Mouse (Mus musculus) forebrain, embryonic 11.5 days (tissue): ENCODE measurements around the gene Ptgs1. TPM values are rescaled to one million over a fixed set of nuclear protein-coding genes. Genes with fewer than 3 reads are reported as not detected.

ENCODE experiments used
- ATAC-seq: fragments of 200-750 bp; cut with Nextera tagmentation; replicated peaks from 2 replicates; pipeline ENCODE4 v1.8.0; 2017; ENCODE audit warnings: moderate TSS enrichment; ENCODE audit not compliant: low FRiP score
- DNase-seq: peaks from one replicate; pipeline ENCODE4 v3.0.0-alpha.2; 2017; ENCODE audit warnings: low spot score
- H3K27ac ChIP-seq: fragments of 300-500 bp; sonication (generic); 2 replicates; pipeline ENCODE4 v1.5.1; 2014; ENCODE audit warnings: low read depth, low read length
- H3K27me3 ChIP-seq: fragments of 300-500 bp; sonication (generic); 2 replicates; pipeline ENCODE4 v1.6.1; 2014; ENCODE audit warnings: mild to moderate bottlenecking, low read length, mixed read lengths; ENCODE audit not compliant: control insufficient read depth, insufficient read depth
- H3K36me3 ChIP-seq: fragments of 300-500 bp; sonication (generic); 2 replicates; pipeline ENCODE4 v1.6.1; 2014; ENCODE audit warnings: mild to moderate bottlenecking, low read length, moderate library complexity, mixed read lengths; ENCODE audit not compliant: control insufficient read depth, insufficient read depth
- H3K4me1 ChIP-seq: fragments of 300-500 bp; sonication (generic); replicated peaks from 2 replicates; pipeline ENCODE4 v1.6.1; 2014; ENCODE audit warnings: low read length, mixed read lengths; ENCODE audit not compliant: control insufficient read depth, insufficient read depth
- H3K4me2 ChIP-seq: fragments of 300-500 bp; sonication (generic); 2 replicates; pipeline ENCODE4 v1.6.1; 2014; ENCODE audit warnings: low read depth, mild to moderate bottlenecking, low read length, moderate library complexity, mixed read lengths; ENCODE audit not compliant: severe bottlenecking
- H3K4me3 ChIP-seq: fragments of 300-500 bp; sonication (generic); 2 replicates; pipeline ENCODE4 v1.5.1; 2014; ENCODE audit warnings: low read depth, low read length
- H3K9ac ChIP-seq: fragments of 300-500 bp; sonication (generic); 2 replicates; pipeline ENCODE4 v1.6.1; 2014; ENCODE audit warnings: low read length
- H3K9me3 ChIP-seq: fragments of 300-500 bp; sonication (generic); 2 replicates; pipeline ENCODE4 v1.6.1; 2016; ENCODE audit warnings: low read length, mixed read lengths; ENCODE audit not compliant: control insufficient read depth
- WGBS: fragments of 180-500 bp; shearing (Covaris S2); extraction: QIAGEN DNeasy Blood & Tissue Kit; methylation state at CpG from one replicate; pipeline ENCODE4 v1.1.7; 2014; 5-methylcytosine and 5-hydroxymethylcytosine counted together
- polyA plus RNA-seq: library from polyadenylated mRNA; unstranded; fragments of >200 nt; fragmentation: Nextera tagmentation; extraction: Ambion mirVana; gene quantifications from 2 replicates; pipeline ENCODE4 v1.2.1, GENCODE M21; 2014

The Ptgs1 gene
- polyA plus RNA-seq, 1 experiment from 2014 or later = 2.8 TPM

DNA sequence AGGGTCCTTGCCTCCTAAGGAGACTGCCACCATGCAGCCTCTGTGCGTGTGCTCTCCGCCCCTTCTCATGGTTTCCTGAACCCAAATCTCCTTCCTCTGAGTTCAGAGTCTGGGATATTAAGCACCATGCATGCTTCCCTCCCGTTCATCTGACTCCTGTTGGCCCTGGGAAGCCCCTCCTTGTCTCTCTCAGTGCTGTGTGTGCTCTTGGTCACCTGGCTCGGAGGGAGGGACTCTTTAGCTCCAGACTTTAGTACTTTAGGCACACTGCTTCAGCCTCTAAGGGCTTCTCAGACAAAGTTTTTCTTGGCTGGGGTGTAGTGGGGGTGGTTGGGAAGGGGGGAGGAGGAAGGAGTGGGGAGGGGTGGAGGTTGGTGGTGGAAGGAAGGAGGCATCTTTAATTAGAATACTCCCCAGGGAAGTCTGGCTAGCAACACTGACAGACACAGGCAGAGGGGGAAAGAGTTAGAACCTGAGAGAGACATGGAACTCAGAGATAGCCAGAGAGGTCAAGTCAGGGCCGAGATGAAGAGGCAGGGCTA lies 12.5 kb upstream of the Ptgs1 start:
- ATAC-seq = no peak
- H3K27ac ChIP-seq = no peak overlapping the region
- no peak overlapping the region for H3K9ac ChIP-seq

DNA sequence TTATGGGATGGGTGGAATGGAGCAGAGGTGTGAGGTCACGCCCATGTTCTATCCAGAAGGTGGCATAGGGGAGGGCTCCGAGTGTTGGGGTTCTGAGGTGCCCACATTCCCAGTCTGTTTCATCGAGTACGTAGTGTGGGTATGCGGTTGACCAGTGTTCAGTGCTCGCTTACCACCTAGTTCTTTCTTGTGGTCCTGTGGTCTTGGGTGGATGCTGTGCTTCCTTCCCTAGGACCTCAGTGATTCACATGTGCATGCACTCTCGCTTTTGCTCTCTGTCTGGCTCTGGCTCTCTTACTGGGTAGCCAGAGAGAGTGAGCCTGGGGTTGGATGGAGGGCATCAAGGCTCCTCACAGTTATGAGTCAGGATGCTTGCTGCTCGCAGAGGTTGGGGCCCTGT lies 10.1 kb upstream of the Ptgs1 start:
- WGBS = 88% methylated on average over 8 of the region's 8 CpGs
- Histone ChIP-seq H3K4me2 (no peak overlapping the region), H3K27me3 (no peaks in the 10 kb centered on the region), H3K36me3 (no peaks in the 10 kb centered on the region), H3K9me3 (no peaks in the 10 kb centered on the region), H3K9ac (no peak overlapping the region), H3K27ac (no peak overlapping the region), H3K4me1 (no peaks in the 10 kb centered on the region), H3K4me3 (no peak overlapping the region)
- ATAC-seq = no peak
- no peak for DNase-seq

More for the DNA sequence above, 12.5 kb upstream of the Ptgs1 start:
- DNase-seq = no peak
- Histone ChIP-seq H3K36me3 (no peaks in the 10 kb centered on the region), H3K4me2 (no peak overlapping the region), H3K9me3 (no peaks in the 10 kb centered on the region), H3K27me3 (no peaks in the 10 kb centered on the region), H3K4me1 (no peaks in the 10 kb centered on the region), H3K4me3 (no peak overlapping the region)
- WGBS = 56% methylated on average over 5 of the region's 5 CpGs

DNA sequence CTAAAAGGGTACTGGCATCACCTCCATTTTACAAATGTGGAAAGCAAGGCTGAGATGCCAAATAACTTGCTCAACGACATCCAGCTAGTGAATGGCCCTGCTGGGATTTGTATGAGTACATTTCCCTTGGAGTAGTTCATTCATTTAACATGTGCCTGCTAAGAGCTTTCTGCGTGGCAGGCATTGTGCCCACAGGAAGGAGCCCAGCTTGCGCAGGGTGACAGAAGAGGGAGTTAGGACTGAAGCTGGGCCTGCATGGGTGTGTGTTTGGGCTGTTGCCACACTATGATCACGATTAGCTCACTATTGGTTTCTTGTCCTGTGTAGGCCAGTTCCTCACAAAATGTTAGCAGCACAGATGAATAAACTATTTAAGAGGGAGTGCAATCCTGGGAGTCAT lies 9.3 kb upstream of the Ptgs1 start:
- Histone ChIP-seq H3K9me3 (no peaks in the 10 kb centered on the region), H3K27me3 (no peaks in the 10 kb centered on the region), H3K9ac (no peak overlapping the region), H3K4me1 (no peaks in the 10 kb centered on the region), H3K27ac (no peak overlapping the region), H3K4me3 (no peak overlapping the region), H3K4me2 (no peak overlapping the region), H3K36me3 (no peaks in the 10 kb centered on the region)
- no peak for ATAC-seq
- WGBS = 83% methylated on average over 4 of the region's 4 CpGs
- DNase-seq = no peak

DNA sequence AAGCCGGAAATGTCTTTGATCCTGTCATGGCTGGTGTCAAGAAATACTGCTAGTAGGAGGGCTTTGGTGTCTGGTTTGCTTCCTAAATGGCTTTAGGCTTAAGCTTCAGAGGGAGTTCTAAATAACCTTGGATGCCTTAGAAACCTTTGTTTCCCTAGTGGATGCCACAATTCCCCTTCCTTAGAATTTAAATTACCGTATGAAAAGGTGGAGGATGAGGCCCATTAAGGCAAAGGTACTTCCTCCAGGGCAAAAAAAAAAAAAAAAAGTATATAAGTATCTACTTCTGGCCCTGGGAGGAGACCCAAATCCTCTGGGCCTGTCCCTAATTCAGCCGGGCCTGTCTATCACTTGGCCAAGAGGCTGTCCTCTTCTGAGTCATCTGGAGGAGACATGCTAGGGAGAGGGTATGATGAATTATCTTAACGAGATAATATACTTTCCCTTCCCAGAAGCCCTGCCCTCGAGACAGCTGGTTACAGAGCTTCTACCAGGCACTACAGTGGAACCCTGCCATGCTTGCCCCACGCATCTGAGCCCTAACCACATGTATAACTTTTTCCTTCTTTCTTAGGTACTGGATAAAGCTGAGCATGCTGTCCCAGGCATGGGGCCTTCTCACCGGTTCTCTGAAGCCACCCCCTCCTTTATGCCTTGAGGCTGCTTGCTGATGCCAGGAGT lies 7.9 kb upstream of the Ptgs1 start:
- ATAC-seq (no peak), DNase-seq (no peak)
- Histone ChIP-seq H3K9me3 (no peaks in the 10 kb centered on the region), H3K4me1 (no peaks in the 10 kb centered on the region), H3K27me3 (no peaks in the 10 kb centered on the region), H3K4me2 (no peak overlapping the region), H3K36me3 (no peaks in the 10 kb centered on the region), H3K4me3 (no peak overlapping the region), H3K27ac (no peak overlapping the region), H3K9ac (no peak overlapping the region)
- WGBS = 62% methylated on average over 7 of the region's 7 CpGs

DNA sequence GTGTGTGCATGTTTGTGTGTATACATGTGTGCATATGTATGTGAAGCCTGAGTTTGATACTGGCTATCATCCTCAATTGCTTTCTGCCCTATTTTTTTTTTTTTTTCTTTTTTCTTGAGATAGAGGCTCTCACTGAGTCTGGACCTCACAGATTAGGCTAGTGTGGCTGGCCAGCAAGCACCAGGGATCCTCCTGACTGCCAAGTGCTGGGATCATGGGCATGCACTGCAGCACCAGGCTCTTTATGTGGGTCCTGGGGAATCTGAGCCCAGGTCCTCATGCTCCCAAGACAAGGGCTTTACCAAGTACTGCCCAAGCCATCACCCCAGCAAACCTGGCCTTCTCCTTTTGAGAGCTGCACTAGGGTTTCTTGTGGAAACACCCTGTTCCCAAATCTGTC lies 6.8 kb upstream of the Ptgs1 start:
- Histone ChIP-seq H3K36me3 (no peaks in the 10 kb centered on the region), H3K4me2 (no peak overlapping the region), H3K27me3 (no peaks in the 10 kb centered on the region), H3K4me1 (no peaks in the 10 kb centered on the region), H3K27ac (no peak overlapping the region), H3K9me3 (no peaks in the 10 kb centered on the region), H3K9ac (no peak overlapping the region), H3K4me3 (no peak overlapping the region)
- DNase-seq = no peak
- ATAC-seq = no peak

DNA sequence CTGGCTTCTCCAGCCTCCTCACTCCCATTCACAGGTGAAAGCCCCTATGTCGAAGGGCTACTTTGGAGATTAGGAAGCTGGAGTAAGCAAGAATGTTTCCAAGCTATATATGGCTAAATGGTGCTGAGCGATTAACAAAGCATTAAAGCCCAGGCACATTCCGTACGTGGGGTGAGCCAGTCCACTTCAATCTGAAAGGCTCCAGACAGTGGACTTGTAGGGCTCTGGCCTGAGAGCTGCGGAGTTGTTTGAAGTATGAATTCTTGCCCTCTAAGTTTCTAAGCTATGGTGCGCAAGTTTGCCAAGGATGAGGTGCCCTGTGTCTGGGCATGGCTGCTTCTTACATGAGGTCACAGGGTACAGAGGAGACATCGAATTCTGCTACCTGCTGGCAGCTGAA lies 6.1 kb upstream of the Ptgs1 start:
- H3K4me3 ChIP-seq = no peak overlapping the region
- ATAC-seq (no peak), DNase-seq (no peak)

DNA sequence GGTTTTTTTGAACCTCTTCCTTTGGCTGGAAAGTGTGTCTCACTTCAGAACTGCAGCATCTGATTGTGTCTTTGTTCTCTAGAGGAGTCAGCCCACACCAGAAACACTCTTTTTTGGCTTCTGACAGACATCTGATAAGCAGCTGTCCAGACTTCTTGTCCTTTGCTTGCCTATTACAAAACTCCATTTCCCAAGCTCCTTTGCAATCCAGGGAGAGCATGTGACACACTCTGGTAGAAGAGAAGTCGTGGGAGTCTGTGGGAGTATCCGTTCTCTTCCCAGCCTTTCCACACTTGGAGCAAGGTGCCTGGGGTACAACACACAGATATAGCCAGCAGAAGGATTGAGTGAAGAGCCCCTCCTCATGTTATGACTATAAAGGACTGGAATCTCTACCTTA lies 5.6 kb upstream of the Ptgs1 start:
- H3K4me3 ChIP-seq = no peak overlapping the region
- ATAC-seq (no peak), DNase-seq (no peak)
- H3K27me3 ChIP-seq = no peaks in the 10 kb centered on the region; the same call in 1 of the 2 replicates
- WGBS = 44% methylated on average over 2 of the region's 2 CpGs
- H3K9ac ChIP-seq = no peak overlapping the region
- H3K4me2 ChIP-seq = no peak overlapping the region
- no peaks in the 10 kb centered on the region for H3K36me3 ChIP-seq
- H3K27ac ChIP-seq = no peak overlapping the region
- H3K9me3 ChIP-seq = no peaks in the 10 kb centered on the region
- H3K4me1 ChIP-seq = no peaks in the 10 kb centered on the region

More for the DNA sequence above, 6.1 kb upstream of the Ptgs1 start:
- Histone ChIP-seq H3K4me1 (no peaks in the 10 kb centered on the region), H3K36me3 (no peaks in the 10 kb centered on the region), H3K27ac (no peak overlapping the region), H3K9ac (no peak overlapping the region), H3K9me3 (no peaks in the 10 kb centered on the region), H3K4me2 (no peak overlapping the region), H3K27me3 (no peaks in the 10 kb centered on the region; the same call in 1 of the 2 replicates)
- 85% methylated on average over 7 of the region's 7 CpGs for WGBS

DNA sequence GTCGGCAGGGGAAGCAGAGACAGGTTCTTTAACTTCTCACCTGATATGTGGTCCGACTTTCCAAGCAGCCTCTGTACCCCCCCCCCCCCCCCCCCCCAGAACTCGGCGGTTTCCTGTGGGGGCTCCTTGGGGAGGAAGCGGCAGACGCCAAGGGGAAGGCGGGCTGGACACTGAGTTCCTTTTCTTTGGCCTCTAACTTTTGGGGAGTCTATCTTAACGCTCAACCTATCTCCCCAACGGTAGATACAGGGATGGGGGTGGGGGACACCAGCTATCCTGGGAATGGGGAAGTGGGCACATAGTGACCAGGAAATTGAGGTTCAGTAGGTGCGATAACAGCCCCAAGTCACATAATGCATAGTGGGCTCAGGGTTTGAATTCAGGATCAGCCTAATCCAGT lies 741 bp downstream of the Ptgs1 start:
- 43% methylated on average over 10 of the region's 10 CpGs for WGBS
- Histone ChIP-seq H3K9ac (no peak overlapping the region), H3K9me3 (no peaks in the 10 kb centered on the region), H3K36me3 (no peaks in the 10 kb centered on the region), H3K27me3 (peaks cover 3% of the 10 kb centered on the region; the same call in 1 of the 2 replicates), H3K4me1 (0 out of 2 replicates have a peak, but pooled peaks cover 2% of the 10 kb centered on the region), H3K4me3 (peak overlapping the region; percentile 27; the same call in 1 of the 2 replicates), H3K4me2 (peak overlapping the region; percentile 62), H3K27ac (no peak overlapping the region)
- ATAC-seq (no peak), DNase-seq (no peak)
